Mouse (Mus musculus): ENCODE data around the gene Clk2.

Clk2 gene

GRCm38 (mm10) chr3:89164506-89165267 is at the start of gene Clk2:
Gene Clk2, plus strand, starts transcription at chr3:89164795.
- peak; percentile 92 for DNase-seq (ENCODE audit: low read depth, low spot score)

GRCm38 (mm10) chr3:89115522-89115921 is 49.1 kb upstream of the Clk2 start:
- DNase-seq (ENCODE audit: low read depth, low spot score), result peak; percentile 70

- peak; percentile 28 for DNase-seq (ENCODE audit: low read depth, low spot score)
Measured at GRCm38 (mm10) chr3:89123313-89123712, 41.3 kb upstream of the Clk2 start.

GRCm38 (mm10) chr3:89124241-89124640 is 40.4 kb upstream of the Clk2 start:
- DNase-seq (ENCODE audit: low read depth, low spot score), result no peak

- no peak for DNase-seq (ENCODE audit: low read depth, low spot score)
Measured at GRCm38 (mm10) chr3:89125981-89126380, 38.6 kb upstream of the Clk2 start.

- no peak for DNase-seq (ENCODE audit: low read depth, low spot score)
Measured at GRCm38 (mm10) chr3:89129908-89130307, 34.7 kb upstream of the Clk2 start.

GRCm38 (mm10) chr3:89131816-89132215 is 32.8 kb upstream of the Clk2 start:
- no peak for DNase-seq (ENCODE audit: low read depth, low spot score)

- DNase-seq (ENCODE audit: low read depth, low spot score), result no peak
Measured at GRCm38 (mm10) chr3:89132285-89133062, 32.1 kb upstream of the Clk2 start.

- no peak for DNase-seq (ENCODE audit: low read depth, low spot score)
Measured at GRCm38 (mm10) chr3:89133063-89133450, 31.5 kb upstream of the Clk2 start.

GRCm38 (mm10) chr3:89133752-89134151 is 30.8 kb upstream of the Clk2 start:
- DNase-seq (ENCODE audit: low read depth, low spot score), result no peak

GRCm38 (mm10) chr3:89135958-89136357 is 28.6 kb upstream of the Clk2 start, which contains the start of gene Pklr:
Gene Pklr, plus strand, starts transcription at chr3:89136142.
- DNase-seq (ENCODE audit: low read depth, low spot score), result no peak

- DNase-seq (ENCODE audit: low read depth, low spot score), result no peak
Measured at GRCm38 (mm10) chr3:89136365-89136764, 28.2 kb upstream of the Clk2 start.

- DNase-seq (ENCODE audit: low read depth, low spot score), result no peak
Measured at GRCm38 (mm10) chr3:89144821-89145220, 19.8 kb upstream of the Clk2 start.

GRCm38 (mm10) chr3:89145566-89145965 is 19.0 kb upstream of the Clk2 start:
- DNase-seq (ENCODE audit: low read depth, low spot score), result no peak

- DNase-seq (ENCODE audit: low read depth, low spot score), result no peak
Measured at GRCm38 (mm10) chr3:89147101-89147978, 17.3 kb upstream of the Clk2 start.

- DNase-seq (ENCODE audit: low read depth, low spot score), result no peak
Measured at GRCm38 (mm10) chr3:89147979-89148311, 16.6 kb upstream of the Clk2 start.

- DNase-seq (ENCODE audit: low read depth, low spot score), result no peak
Measured at GRCm38 (mm10) chr3:89148567-89148966, 16.0 kb upstream of the Clk2 start.

- DNase-seq (ENCODE audit: low read depth, low spot score), result no peak
Measured at GRCm38 (mm10) chr3:89152084-89152835, 12.3 kb upstream of the Clk2 start.

GRCm38 (mm10) chr3:89156951-89157350 is 7.6 kb upstream of the Clk2 start:
- DNase-seq (ENCODE audit: low read depth, low spot score), result no peak

- DNase-seq (ENCODE audit: low read depth, low spot score), result no peak
Measured at GRCm38 (mm10) chr3:89158651-89159050, 5.9 kb upstream of the Clk2 start.

- DNase-seq (ENCODE audit: low read depth, low spot score), result peak; percentile 41
Measured at GRCm38 (mm10) chr3:89159211-89159610, 5.4 kb upstream of the Clk2 start.
